Mouse (Mus musculus) embryo, embryonic 10.5 days (tissue): Measurements from ENCODE around the gene Bpifb1.
"Not testable (repeated sequence)": the region's sequence is repeated elsewhere in the genome, so short reads cannot be mapped to it uniquely, and the experiment has no call there.

Experiments used
- DNase-seq: peaks from one replicate; pipeline ENCODE4 v3.0.0-alpha.2; 2015; ENCODE audit warnings: low spot score

Gene Bpifb1

DNA sequence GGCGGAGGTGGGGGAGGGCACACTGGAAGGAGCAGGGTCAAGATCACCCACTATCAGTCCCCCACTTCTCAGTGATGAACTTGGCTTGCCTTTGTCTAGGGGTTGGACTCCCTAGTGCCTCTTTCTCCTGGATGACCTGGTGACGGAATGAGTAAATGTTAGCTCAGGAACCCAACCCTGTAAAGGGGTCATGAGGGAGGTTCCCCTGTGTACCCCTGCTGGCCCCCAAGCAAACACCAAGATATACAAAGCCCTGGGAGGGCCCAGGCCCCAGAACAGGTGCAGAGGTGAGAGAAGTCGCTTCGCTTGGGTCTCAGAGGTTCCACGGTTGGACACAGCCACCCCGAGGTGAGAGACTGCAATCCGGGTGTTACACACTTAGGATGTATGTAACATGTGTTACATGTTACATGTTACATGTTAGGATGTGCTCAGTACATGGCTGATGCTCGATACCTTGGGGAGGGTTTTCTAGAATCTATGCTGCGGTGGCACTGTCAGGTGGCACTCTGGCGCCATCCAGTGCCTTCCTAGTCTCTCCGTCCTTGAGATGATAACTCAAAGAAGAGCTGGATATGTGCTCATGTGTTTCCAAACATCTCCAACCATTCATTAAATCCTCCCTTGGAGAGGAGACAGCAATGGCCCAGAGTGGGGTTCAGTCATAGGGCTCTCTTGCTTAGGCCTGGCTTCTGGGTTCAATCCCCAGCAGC lies at the start of gene Bpifb1:
Gene Bpifb1 (plus strand): TSS at position 273 of the 713 bp plus-strand sequence.
- no peak for DNase-seq

DNA sequence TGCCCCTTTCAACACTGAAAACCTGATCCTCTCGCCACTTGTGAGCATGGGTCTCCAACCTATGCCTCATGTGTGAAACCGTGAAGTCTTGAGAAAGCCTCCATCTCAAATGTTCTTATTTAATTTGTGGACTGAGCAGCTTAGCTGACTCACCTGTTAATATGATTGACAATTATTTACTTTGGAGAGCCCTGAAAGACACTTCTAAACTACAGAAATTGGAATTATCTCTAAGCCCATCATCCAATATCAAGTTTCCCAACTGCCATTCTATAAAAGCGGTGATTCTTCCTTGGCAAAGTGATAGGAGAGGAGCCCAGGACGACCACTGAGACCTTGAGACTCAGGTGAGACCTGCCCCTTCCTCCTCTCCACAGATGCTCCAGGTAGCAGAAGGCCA lies 48.0 kb upstream of the Bpifb1 start, which contains the start of gene Bpifa1:
Gene Bpifa1 (plus strand): TSS at position 301 of the 400 bp plus-strand sequence.
- DNase-seq = no peak

DNA sequence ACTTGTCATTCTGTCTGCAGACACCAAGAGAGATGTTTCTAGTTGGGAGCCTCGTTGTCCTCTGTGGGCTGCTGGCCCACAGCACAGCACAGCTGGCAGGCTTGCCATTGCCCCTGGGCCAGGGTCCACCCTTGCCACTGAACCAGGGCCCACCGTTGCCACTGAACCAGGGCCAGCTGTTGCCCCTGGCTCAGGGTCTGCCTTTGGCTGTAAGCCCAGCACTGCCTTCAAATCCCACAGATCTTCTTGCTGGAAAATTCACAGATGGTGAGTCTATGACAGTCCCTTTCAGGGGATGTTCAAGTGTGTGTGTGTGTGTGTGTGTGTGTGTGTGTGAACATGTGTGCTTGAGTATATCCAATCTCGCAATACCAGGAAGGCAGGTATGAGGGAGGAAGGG lies 46.9 kb upstream of the Bpifb1 start:
- no peak for DNase-seq

DNA sequence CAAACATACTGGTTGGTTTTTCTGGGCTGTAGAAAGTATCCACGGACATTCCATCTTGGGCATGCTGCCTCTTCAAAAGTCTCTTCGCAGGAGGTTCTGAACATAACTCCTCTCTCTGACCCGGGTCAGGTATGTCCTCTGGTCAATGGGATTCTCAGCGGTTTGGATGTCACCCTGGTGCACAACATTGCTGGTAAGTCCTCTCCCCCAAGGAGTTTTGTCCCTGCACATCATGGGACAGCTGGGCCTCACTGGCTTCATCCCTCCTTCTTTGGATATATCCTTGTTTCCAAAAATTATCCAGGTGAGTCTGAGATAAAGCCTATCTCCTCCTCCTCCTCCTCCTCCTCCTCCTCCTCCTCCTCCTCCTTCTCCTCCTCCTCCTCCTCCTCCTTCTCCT lies 43.1 kb upstream of the Bpifb1 start:
- no peak for DNase-seq

DNA sequence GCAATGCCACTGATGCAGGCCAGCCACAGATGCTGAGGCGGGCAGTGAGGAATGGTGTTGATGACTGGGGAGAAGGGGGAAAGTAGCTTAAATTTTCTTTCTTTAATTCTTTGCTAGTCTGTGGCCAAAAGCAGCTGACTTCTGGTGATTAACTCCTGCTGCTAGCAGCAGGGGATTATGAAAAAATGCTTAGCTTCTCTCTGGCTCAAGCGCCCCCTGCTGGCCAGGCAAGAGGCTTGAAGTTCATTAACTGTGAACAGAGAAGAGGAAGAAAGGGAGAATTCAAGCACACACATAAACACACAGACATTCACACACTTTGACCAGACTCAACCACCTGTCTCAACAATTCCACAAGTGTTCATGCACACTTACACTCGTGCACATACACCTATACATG lies 32.2 kb upstream of the Bpifb1 start:
- DNase-seq = peak; percentile 50

DNA sequence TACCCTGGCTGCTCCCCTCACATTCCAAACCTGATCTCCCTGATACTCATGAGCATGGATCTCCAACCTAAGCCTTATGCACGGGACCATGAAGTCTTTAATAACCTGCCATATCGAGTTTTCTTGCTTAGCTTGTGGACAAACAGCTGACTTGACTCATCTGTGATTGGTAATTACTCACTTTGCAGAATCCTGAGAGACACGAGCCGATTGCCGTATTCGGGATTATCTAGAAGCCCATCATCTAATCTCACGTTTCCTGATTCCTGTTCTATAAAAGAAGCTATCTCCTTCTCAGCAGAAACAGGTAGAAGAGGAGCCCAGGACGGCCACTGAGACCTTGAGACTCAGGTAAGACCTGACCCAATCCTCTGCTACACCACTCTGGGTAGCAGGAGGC lies 28.3 kb upstream of the Bpifb1 start, which contains the start of gene Bpifa5:
Gene Bpifa5 (plus strand): TSS at position 301 of the 400 bp plus-strand sequence.
- no peak for DNase-seq

DNA sequence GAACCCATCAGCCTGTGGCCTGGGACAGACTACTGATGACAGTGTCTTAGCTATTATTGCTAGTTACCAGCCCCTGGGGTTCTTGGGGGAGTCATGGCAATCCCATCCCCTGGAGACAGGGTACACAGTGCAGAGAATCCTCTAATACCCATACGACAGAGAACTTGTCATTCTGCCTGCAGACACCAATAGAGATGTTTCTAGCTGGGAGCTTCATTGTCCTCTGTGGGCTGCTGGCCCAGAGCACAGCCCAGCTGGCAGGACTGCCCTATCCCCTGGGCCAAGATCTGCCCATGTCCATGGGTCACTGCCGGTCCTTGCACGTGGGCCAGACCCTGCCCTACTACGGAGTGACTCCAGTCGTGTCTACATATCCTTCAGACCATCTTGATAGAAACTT lies 27.3 kb upstream of the Bpifb1 start:
- DNase-seq = no peak

DNA sequence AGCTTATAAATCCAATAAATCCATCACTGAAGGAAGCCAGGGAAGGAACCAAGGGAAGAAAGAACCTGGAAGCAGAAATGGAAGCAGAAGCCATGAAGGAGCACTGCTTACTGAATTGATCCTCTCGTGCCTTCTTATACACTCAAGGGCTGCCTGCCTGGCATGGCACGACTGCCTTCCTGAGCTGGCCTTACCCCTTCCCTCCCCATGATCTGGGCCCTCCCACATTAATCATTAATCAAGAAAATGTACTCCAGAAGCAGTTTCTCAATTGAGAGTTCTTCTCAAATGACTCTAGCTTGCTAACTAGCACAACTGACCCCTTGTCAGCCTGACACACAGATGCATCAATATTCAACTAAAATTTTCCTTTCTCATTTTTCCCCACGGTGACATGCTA lies 21.4 kb upstream of the Bpifb1 start:
- no peak for DNase-seq

DNA sequence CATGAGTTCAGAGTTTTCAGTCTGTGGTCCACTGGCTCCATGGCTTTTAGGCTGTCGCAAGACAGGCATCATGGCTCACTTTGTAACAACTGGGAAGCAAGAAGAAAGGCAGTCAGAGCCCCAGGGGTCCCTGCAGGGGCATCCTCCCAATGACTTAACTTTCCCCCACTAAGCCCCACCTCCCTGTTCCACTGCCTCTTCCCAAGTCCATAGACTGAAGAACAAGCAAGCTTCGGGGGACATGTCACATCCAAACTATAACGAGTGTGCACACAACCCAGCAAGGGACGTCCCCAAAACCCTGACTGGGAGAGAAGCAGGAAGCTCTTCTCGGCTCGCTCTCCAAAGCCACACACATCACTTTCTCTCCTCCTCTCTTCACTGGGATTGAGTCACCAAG lies 19.0 kb upstream of the Bpifb1 start:
- no peak for DNase-seq

DNA sequence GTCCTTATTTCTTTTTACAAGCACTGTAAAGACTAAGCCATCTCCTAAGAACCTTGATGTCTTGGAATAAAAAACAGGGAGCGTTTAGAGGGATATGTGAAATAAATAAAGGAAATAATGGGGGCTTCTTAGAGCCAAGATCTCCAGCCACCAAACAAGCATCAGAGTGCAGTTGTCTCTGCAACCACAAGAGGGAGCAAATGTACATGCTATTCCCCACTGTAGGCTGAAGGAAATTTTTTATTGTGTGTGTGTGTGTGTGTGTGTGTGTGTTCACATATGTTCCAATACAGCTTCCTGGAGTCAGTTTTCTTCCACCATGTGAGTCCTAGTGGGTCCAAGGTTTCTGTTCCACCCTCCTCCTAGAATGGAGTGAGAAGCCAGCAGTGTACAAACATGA lies 17.3 kb upstream of the Bpifb1 start:
- DNase-seq = peak; percentile 71

DNA sequence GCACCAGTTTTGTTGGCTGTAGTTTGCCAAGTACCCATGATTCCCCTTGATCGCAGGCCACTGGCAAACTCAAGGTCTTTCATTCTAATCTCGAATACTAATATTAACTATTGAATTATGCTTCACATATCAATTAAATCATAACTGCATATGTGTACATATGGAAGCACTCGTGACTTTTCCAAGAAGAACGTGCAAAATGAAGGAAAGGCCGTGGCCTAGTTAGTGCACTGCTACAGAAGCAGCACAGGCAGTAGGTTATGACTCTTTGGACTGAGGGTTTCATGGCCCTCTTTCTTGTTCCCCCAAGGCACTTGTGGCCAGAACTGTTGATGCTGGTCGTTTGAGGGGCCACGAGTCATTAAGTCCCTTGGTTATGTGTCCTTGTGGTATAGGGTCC lies 8.7 kb upstream of the Bpifb1 start:
- not testable (repeated sequence) for DNase-seq

DNA sequence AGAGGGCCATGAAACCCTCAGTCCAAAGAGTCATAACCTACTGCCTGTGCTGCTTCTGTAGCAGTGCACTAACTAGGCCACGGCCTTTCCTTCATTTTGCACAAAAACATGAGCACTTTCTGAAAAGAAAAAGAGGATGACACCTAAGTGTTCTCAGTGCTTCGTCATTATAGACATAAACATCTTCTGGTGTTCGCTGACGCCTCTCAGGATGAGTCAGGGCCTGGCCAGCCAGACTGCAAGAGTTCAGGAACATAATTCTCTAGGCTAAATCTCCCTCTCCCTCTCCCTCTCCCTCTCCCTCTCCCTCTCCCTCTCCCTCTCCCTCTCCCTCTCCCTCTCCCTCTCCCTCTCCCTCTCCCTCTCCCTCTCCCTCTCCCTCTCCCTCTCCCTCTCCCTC lies 7.6 kb upstream of the Bpifb1 start:
- DNase-seq = not testable (repeated sequence)

DNA sequence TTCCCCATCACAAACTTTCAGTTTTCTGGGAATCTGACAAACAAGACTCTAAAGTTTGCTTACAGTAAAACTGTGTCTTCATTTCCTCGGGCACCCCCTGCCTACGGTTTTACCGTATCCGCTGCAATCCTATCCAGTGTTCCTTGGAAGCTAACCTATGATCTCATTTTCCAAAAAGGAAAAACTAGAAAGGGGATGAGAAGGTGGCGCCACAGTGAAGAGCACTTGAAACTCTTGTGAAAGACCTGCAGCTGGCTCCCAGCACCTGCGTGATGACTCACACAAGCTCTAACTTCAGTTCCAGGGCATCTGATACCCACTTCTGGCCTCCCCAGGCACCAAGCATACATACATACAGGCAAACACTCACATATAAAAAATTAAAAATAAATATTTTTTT lies 5.3 kb upstream of the Bpifb1 start:
- DNase-seq = no peak

DNA sequence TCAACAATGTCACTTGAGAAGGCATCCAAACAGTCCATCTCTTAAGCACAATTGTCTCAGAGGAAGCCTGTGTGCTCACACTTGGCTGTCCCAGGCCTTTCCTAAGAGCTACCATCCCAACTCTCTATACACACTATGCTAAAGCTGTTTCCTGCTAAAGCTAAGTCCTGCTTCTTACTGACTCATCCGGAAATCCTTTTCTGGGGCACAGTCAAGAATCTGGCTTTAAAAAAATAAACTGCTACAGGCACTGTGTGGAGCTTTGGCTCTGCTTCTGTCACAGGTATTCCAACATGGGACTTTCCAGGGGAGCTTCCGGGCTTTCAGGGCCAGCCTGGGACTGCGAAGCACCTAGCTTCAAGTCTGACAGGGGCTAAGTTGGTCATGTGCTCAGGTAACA lies 4.9 kb upstream of the Bpifb1 start:
- no peak for DNase-seq

DNA sequence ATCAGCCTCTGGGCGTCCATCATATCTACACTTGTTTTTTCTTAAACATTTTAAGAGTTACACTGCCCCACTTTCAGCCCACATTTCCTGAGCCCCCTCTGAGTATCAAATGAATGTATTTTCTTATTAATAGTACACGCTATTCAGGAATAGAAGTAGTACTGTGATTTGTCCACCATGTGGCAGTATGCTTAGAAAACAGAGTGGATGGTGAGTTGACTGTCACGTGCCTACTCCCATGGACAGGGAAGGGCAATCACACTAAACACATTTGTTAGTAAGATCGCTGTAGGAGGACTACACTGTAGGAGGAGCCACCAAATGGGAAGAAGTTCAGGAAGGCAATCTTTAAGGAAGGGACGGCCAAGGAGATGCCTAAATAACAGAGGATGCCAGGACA lies 3.1 kb upstream of the Bpifb1 start:
- peak; percentile 50 for DNase-seq

DNA sequence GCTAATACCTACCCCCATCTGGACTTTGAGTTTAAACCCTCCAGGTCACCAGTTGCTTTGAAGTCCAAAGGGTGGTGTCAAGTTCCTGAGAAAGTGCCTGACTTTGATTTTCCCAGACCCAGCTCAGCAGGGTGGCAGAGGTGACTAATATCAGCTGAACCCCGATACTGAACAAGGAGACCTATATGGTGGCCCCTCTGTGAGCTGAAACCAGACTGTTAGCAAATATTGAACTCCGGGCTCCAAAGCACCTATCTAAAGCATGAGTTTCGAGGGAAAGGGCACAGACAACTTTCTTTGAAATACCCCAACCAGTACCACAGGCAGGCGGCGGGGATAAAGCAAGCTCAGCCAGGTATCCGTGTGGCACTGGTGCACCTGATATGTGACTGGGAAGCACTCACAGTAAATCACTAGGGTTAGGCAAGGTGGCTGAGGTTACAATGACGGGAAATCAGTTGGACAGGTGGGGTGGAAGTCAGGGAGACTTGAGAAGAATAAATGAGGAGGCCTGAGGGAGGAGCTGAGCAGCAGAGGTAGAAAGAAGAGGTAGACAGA lies 662 bp upstream of the Bpifb1 start:
- DNase-seq = no peak

DNA sequence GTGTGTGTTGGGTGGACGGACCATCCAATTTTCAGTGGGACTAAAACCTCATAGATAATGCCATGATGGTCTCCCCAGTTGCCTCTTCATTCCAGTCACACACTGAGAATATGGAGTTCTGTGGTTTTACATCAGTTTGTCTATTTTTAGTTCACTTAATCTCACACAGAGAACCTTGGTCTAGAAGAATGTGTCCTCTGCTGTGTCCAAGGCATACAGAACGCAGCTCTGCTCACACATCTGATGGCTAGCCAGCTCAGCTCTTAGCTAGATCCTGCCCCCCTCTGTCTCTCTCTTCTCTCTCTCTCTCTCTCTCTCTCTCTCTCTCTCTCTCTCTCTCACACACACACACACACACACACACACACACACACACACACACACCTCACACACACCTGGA lies 1.5 kb downstream of the Bpifb1 start:
- DNase-seq = no peak

DNA sequence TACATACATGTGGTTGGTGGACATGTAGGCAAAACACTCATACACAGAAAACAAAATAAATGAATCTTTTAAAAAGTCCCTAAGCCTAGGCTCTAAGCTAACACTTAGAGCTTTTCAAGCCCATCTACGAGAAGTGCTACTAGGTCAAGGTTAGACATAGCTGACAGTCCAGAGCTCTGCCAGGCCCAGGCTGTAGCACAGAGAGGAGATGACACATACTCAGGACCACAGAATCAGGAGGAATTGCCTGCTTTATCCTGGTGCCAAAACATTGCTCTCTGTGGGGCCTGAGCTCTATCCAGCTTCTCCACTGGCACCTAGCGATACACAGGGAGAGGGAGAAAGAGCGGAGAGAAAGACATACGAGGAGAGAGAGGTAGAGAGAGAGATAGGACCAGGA lies 2.5 kb downstream of the Bpifb1 start:
- no peak for DNase-seq

DNA sequence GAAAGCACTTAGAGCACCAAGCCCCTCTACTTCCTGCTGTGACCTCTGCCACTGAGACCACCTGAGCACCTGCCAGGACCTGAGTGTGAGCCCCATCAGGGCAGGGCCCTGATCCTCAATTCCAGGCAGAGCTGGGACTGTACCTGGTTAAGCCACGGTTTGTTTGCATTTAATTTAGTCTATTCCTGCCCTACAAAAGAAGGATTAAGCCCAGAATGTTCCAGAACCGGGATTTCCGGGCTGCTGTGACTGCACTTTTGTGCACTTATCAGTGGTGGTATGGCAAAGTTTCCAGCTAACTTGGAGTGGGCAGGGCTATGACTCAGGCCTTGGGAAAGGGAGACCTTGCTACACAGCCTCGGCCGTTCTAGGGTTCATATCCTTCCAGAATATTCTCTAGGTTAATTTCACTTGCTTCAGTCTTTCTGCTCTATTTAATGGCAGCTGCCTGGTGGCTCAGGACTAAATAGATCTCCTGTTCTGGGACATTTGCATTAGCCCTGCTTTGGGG lies 3.4 kb downstream of the Bpifb1 start:
- DNase-seq = no peak

DNA sequence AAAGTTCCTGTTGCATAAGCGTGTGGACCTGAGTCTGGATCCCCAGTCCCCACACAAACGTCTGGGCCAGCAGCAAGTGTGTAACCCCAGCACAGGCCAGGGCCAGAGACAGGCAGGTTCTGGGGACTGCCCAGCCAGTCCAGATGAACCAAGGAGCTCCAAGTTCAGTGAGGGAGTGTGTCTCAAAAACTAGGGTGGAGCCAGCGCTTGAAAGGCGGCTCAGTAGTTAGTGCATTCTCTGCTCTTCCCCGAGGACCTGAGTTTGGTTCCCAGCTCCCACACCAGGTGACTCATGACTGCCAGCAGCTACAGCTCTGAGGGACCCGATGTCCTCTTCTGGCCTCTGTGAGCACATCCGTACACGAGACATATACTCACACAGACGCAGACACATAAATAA lies 6.4 kb downstream of the Bpifb1 start:
- DNase-seq = no peak

DNA sequence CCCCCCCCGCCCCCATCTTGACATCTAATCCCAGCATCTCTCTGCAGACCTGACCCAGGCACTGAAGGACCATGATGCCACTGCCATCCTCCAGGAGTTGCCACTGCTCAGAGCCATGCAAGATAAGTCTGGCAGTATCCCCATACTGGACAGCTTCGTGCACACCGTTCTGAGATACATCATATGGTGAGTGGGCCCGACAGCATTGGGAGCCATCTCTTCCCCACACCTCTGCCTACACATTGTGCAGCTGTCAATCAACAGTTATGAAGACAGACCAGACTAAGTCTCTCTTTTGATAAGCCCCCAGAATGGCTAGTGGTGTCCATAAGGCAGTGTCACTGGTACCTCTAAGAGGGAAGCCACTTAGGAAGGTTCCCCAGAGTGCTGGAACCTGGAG lies 14.0 kb downstream of the Bpifb1 start:
- DNase-seq = no peak

DNA sequence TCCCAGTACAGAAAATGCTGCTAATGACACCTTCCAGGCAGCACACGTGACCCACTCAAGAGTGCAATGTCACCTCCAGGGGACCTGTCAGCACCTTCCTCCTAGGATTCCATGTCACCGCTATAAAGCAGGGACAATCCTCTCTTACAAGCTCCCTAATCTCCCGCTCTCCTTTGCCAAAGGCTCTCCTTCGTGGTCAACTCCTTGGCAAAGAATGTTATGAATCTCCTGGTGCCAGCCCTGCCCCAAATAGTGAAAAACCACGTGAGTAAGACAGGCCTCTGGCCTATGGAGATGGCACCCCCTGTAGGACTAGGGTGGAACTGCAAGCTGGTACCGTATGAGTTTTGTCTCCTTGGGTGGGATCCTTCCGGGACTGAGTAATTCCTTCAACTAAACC lies 16.3 kb downstream of the Bpifb1 start:
- peak; percentile 40 for DNase-seq

DNA sequence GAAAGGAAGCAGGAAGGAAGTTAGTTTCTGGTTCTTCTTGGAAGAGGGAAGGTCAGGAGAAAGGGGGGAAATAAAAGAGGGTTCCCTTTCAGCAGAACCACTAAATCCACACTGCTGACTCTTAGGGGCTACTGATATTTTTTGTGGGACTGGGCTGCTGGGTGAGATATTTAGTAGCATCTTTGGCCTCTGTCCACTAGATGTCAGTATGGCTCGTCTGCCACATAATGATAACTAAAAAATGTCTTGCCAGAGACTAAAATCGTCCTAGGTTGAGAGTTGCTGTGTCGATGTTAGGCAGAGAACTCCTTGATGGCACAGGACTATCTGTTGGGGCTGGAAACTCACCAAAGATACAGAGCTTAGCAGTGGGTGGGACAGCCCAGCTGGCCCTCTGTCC lies 18.5 kb downstream of the Bpifb1 start:
- peak; percentile 74 for DNase-seq

DNA sequence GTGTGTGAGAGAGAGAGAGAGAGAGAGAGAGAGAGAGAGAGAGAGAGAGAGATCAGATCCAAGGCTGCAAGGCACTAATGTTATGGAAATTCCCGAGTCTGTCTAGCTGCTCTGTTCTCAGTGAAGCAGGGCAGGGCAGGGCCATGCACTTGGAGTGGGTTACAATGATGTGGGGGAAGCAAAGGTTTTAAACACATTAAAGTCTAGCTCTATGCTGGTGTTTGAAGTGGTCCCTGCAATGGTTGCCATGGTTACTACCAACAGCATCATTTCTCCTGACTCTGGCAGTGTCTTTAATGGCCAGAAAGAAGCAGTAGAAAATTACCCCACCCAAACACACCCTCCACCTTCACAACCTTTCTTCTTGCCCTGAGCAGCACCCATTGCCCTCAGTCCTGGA lies 20.5 kb downstream of the Bpifb1 start:
- DNase-seq = no peak
